Mouse (Mus musculus) liver, postnatal 0 days (tissue): ENCODE data around the gene Cacnb1. TPM values are rescaled to one million over a fixed set of nuclear protein-coding genes. Genes with fewer than 3 reads are reported as not detected.

ENCODE experiments used
- ATAC-seq: fragments of 200-750 bp; cut with Nextera tagmentation; 2 replicates; pipeline ENCODE4 v1.8.0; 2017; ENCODE audit warnings: mild to moderate bottlenecking, moderate library complexity
- DNase-seq: peaks from one replicate; pipeline ENCODE4 v3.0.0-alpha.2; 2016
- H3K27ac ChIP-seq: fragments of 300-500 bp; sonication (generic); 2 replicates; pipeline ENCODE4 v1.5.1; 2014; ENCODE audit warnings: antibody characterized with exemption, moderate library complexity, mild to moderate bottlenecking, low read depth
- H3K27me3 ChIP-seq: fragments of 300-500 bp; sonication (generic); 2 replicates; pipeline ENCODE4 v1.6.1; 2014; ENCODE audit warnings: low read length, control low read depth, mixed read lengths; ENCODE audit not compliant: insufficient read depth
- H3K36me3 ChIP-seq: fragments of 300-500 bp; sonication (generic); replicated peaks from 2 replicates; pipeline ENCODE4 v1.6.1; 2014; ENCODE audit warnings: mild to moderate bottlenecking, control low read depth, low read length, moderate library complexity, mixed read lengths; ENCODE audit not compliant: insufficient read depth
- H3K4me1 ChIP-seq: fragments of 300-500 bp; sonication (generic); 2 replicates; pipeline ENCODE4 v1.6.1; 2014; ENCODE audit warnings: antibody characterized with exemption, mild to moderate bottlenecking, control low read depth; ENCODE audit not compliant: insufficient read depth
- H3K4me2 ChIP-seq: fragments of 300-500 bp; sonication (generic); 2 replicates; pipeline ENCODE4 v1.6.1; 2014; ENCODE audit warnings: low read depth, mild to moderate bottlenecking, low read length, moderate library complexity, mixed read lengths
- H3K4me3 ChIP-seq: fragments of 300-500 bp; sonication (generic); 2 replicates; pipeline ENCODE4 v1.5.1; 2014; ENCODE audit warnings: low read depth, low read length
- H3K9ac ChIP-seq: fragments of 300-500 bp; sonication (generic); replicated peaks from 2 replicates; pipeline ENCODE4 v1.6.1; 2014; ENCODE audit warnings: mild to moderate bottlenecking, moderate library complexity
- H3K9me3 ChIP-seq: fragments of 300-500 bp; sonication (generic); 2 replicates; pipeline ENCODE4 v1.6.1; 2016; ENCODE audit warnings: mild to moderate bottlenecking, control low read depth, low read length, mixed read lengths
- CTCF ChIP-seq: sonication (generic); IDR thresholded peaks from 2 replicates; pipeline ENCODE4 v1.5.1; 2016; ENCODE audit warnings: antibody characterized with exemption, low read depth
- EP300 ChIP-seq: IDR thresholded peaks from 2 replicates; pipeline ENCODE4 v1.6.1; 2016; ENCODE audit warnings: antibody characterized with exemption, low read depth, mild to moderate bottlenecking
- WGBS: fragments of 180-500 bp; shearing (Covaris S2); extraction: QIAGEN DNeasy Blood & Tissue Kit; methylation state at CpG from one replicate; pipeline ENCODE4 v1.1.7; 2014; ENCODE audit not compliant: insufficient replicate concordance; 5-methylcytosine and 5-hydroxymethylcytosine counted together
- polyA plus RNA-seq: library from polyadenylated mRNA; unstranded; fragments of >200 nt; fragmentation: Nextera tagmentation; extraction: Ambion mirVana; gene quantifications from 2 replicates; pipeline ENCODE4 v1.2.1, GENCODE M21; 2015

Gene Cacnb1
- polyA plus RNA-seq, 1 experiment from 2014 or later, result 0.23 TPM

- Histone ChIP-seq H3K36me3 (no peaks in the 10 kb centered on the region), H3K27me3 (peaks cover 11% of the 10 kb centered on the region), H3K4me2 (no peak overlapping the region), H3K4me3 (no peak overlapping the region), H3K9ac (no peak overlapping the region), H3K4me1 (peaks cover 11% of the 10 kb centered on the region), H3K27ac (no peak overlapping the region), H3K9me3 (no peaks in the 10 kb centered on the region)
- 59% methylated on average over 6 of the region's 6 CpGs for WGBS
- no peak for DNase-seq
- ATAC-seq, result no peak
- TF ChIP-seq EP300 (no peak), CTCF (no peak)
Measured at GRCm38 (mm10) chr11:98018222-98018621, 4.6 kb downstream of the Cacnb1 start.

GRCm38 (mm10) chr11:98016824-98017223 lies 6.0 kb downstream of the Cacnb1 start:
- H3K27me3 ChIP-seq, result peaks cover 8% of the 10 kb centered on the region
- H3K4me1 ChIP-seq, result peaks cover 5% of the 10 kb centered on the region
- H3K9ac ChIP-seq, result no peak overlapping the region
- DNase-seq (no peak), ATAC-seq (no peak)
- TF ChIP-seq EP300 (no peak), CTCF (no peak)
- H3K4me2 ChIP-seq, result no peak overlapping the region
- H3K4me3 ChIP-seq, result no peak overlapping the region
- 72% methylated on average over 4 of the region's 4 CpGs for WGBS
- H3K27ac ChIP-seq, result no peak overlapping the region
- H3K9me3 ChIP-seq, result no peaks in the 10 kb centered on the region
- H3K36me3 ChIP-seq, result no peaks in the 10 kb centered on the region

- no peak overlapping the region for H3K9ac ChIP-seq
- DNase-seq (no peak), ATAC-seq (no peak)
- TF ChIP-seq EP300 (no peak), CTCF (no peak)
- no peaks in the 10 kb centered on the region for H3K4me1 ChIP-seq
- no peaks in the 10 kb centered on the region for H3K36me3 ChIP-seq
- H3K4me3 ChIP-seq, result no peak overlapping the region
- H3K4me2 ChIP-seq, result no peak overlapping the region
- WGBS, result 94% methylated on average over 5 of the region's 5 CpGs
- no peaks in the 10 kb centered on the region for H3K9me3 ChIP-seq
- H3K27ac ChIP-seq, result no peak overlapping the region
- H3K27me3 ChIP-seq, result peaks cover 2% of the 10 kb centered on the region; the same call in 1 of the 2 replicates
Measured at GRCm38 (mm10) chr11:98016177-98016576, 6.7 kb downstream of the Cacnb1 start.

GRCm38 (mm10) chr11:98012831-98013230 lies 10.0 kb downstream of the Cacnb1 start:
- Histone ChIP-seq H3K9me3 (no peaks in the 10 kb centered on the region), H3K4me3 (no peak overlapping the region), H3K4me1 (no peaks in the 10 kb centered on the region), H3K27ac (no peak overlapping the region), H3K36me3 (no peaks in the 10 kb centered on the region), H3K4me2 (no peak overlapping the region), H3K9ac (no peak overlapping the region), H3K27me3 (no peaks in the 10 kb centered on the region)
- DNase-seq, result no peak
- WGBS, result 76% methylated on average over 10 of the region's 10 CpGs
- ATAC-seq, result no peak
- TF ChIP-seq CTCF (no peak), EP300 (no peak)

GRCm38 (mm10) chr11:98011716-98012115 lies 11.1 kb downstream of the Cacnb1 start:
- Histone ChIP-seq H3K36me3 (no peaks in the 10 kb centered on the region), H3K4me2 (no peak overlapping the region), H3K27ac (no peak overlapping the region), H3K27me3 (no peaks in the 10 kb centered on the region), H3K4me3 (no peak overlapping the region), H3K9me3 (no peaks in the 10 kb centered on the region), H3K9ac (no peak overlapping the region), H3K4me1 (no peaks in the 10 kb centered on the region)
- DNase-seq (no peak), ATAC-seq (no peak)
- 60% methylated on average over 8 of the region's 9 CpGs for WGBS
- no peak for TF ChIP-seq CTCF
- TF ChIP-seq EP300, result no peak

- 52% methylated on average over 11 of the region's 11 CpGs for WGBS
- Histone ChIP-seq H3K9ac (no peak overlapping the region), H3K9me3 (no peaks in the 10 kb centered on the region), H3K36me3 (no peaks in the 10 kb centered on the region), H3K4me2 (no peak overlapping the region), H3K27me3 (no peaks in the 10 kb centered on the region), H3K4me3 (no peak overlapping the region), H3K27ac (no peak overlapping the region), H3K4me1 (no peaks in the 10 kb centered on the region)
- no peak for TF ChIP-seq CTCF
- TF ChIP-seq EP300, result no peak
- ATAC-seq (no peak), DNase-seq (no peak)
Measured at GRCm38 (mm10) chr11:98008087-98008486, 14.7 kb downstream of the Cacnb1 start.

GRCm38 (mm10) chr11:98005686-98006085 lies 17.1 kb downstream of the Cacnb1 start:
- Histone ChIP-seq H3K4me3 (no peak overlapping the region), H3K9me3 (no peaks in the 10 kb centered on the region), H3K4me2 (no peak overlapping the region), H3K9ac (no peak overlapping the region), H3K27ac (no peak overlapping the region), H3K4me1 (peaks cover 9% of the 10 kb centered on the region), H3K36me3 (no peaks in the 10 kb centered on the region), H3K27me3 (0 out of 2 replicates have a peak, but pooled peaks cover 8% of the 10 kb centered on the region)
- no peak for DNase-seq
- 79% methylated on average over 10 of the region's 10 CpGs for WGBS
- ATAC-seq, result no peak
- no peak for TF ChIP-seq CTCF
- no peak for TF ChIP-seq EP300
